Mouse (Mus musculus) thymus, postnatal 14 days (tissue): ENCODE results near the gene Sypl2.
"Not testable (repeated sequence)": the region's sequence is repeated elsewhere in the genome, so short reads cannot be mapped to it uniquely, and the experiment has no call there.

Source experiments
- DNase-seq: peaks from one replicate; pipeline ENCODE4 v3.0.0; 2021

Sypl2 gene

DNA sequence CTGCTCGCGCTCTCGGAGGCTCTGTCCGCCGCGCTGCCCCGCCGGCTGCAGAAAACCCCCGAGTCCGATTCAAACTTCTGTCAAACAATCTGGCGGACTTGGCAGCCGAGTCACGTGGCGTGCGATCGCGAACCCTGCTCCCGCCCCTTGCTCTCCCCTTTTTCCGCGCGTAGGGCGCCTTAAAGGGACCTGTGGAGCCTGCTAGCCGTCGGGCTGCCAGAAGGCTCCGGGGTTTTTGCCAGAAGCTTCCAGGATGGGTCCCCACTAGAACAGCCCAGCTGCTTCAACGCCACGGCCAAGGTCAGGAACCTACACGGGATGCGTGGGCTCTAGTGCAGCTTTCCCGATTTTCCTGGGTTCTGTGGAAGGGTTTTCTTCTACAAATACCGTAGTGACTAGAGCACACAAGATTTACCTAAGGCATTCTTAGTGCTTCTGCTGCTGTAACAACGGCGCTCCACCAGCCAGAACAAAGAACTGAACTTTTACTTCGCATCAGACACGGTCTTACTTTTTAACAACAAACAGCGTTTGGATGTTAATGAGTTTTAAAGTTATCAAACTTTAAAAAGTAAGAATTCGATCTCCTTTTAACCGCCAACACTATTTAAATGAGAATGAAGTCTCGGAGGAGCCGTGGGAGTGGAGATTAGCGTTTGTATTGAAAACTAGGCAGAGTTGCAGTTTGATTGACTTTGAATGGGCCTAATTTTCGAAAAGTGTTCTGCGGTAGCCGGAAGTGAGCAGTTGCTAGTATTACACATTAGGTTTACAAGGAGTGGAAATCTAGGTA, at the start of gene Sypl2:
Sypl2 (minus strand) TSS at position 91 of the 793 bp plus-strand sequence.
- DNase-seq = peak; percentile 28

- no peak for DNase-seq
These were observed 32.9 kb upstream of the Sypl2 start for GRCm38 (mm10) chr3:108259319-108259718.

- no peak for DNase-seq
These were observed 31.5 kb upstream of the Sypl2 start for GRCm38 (mm10) chr3:108257831-108258500.

DNA sequence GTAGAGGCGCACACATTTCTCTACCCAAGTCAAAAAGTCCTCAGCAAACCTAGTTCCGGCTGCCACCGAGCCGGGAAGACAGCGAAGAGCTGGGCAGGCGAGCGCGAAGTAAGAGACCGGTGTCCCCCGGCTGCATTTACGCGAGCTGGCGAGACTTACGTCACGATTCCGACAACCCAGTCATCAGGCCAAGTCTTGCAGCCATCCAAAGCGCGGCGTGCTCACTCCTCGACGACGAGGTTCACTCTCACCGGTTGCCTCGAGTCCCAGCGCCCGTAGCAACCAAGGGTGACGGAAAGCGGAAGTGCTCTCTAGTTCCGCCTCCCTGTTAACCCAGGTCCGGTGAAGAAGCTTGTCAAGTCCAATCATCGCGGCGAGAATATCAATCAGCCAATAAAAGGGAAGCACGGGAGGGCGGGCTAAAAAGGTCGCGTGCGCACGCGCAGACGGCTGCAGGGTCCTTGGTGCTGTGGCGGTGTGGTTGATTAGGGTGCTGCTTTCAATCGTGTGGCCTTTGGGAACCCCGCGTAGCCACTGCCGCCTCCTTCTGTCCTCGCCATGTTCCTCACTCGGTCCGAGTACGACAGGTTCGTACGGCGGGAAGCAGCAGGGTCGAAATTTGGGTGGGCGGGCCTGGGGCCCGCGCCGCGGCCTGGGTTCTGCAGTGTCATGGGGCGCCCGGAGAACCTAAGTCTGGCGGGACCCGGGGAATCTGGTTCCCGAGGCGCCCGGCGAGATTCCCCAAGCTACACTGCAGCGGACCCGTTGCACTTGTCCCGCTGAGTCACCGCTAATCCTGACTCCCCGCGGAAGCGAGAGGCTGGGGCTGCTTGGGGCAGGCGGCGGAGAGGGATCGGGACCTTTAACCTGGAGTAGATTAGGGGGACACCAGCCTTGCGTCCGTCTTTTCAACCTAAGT, 30.5 kb upstream of the Sypl2 start, which contains the start of gene Psma5:
Psma5 (plus strand) TSS at position 208 of the 919 bp plus-strand sequence.
- peak; percentile 95 for DNase-seq

DNA sequence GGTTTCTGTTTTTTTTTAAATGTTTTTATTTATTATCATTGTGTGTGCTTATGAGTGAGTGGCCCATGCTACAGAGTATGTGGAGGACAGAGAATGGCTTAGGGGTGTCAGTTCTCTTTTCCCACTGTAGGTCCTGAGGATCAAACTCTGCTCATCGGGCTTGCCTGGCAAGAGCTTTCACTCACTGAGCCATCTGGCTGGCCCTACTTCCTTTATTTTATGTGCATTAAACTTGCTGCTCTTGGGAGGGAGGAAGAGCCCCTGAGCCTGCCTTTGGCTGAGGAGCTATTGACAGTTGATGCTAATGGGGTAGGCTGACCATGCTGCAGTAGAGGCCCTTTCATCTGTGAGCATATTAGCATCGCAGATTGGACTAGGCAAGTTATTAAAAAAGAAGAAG, 20.4 kb upstream of the Sypl2 start:
- no peak for DNase-seq

- DNase-seq = no peak
These were observed 14.9 kb upstream of the Sypl2 start for GRCm38 (mm10) chr3:108241243-108241839.

GRCm38 (mm10) chr3:108237474-108238102, 11.1 kb upstream of the Sypl2 start:
- DNase-seq = not testable (repeated sequence)

DNA sequence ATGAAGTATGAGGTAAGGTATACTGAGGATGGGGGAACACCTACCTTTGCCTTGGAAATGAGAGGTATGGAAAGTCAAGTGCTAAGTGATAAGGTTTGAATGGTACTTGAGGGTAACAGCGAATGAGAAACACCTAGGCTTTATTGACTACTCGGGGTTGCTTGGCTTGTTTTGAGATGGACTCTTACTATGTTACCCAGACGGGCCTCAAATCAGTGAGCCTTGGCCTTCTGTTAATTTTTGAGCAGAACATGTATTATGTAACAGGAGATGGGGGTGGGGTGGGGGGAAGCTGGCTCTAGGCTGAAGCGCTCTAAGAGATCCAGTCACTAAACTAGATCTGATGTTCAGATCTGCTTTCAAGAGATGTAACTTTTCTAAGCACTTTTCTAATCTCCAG, 5.2 kb upstream of the Sypl2 start:
- DNase-seq = no peak

GRCm38 (mm10) chr3:108227521-108227920, 1.1 kb upstream of the Sypl2 start:
- no peak for DNase-seq

- peak; percentile 8 for DNase-seq
These were observed 514 bp downstream of the Sypl2 start for GRCm38 (mm10) chr3:108225711-108226557.

DNA sequence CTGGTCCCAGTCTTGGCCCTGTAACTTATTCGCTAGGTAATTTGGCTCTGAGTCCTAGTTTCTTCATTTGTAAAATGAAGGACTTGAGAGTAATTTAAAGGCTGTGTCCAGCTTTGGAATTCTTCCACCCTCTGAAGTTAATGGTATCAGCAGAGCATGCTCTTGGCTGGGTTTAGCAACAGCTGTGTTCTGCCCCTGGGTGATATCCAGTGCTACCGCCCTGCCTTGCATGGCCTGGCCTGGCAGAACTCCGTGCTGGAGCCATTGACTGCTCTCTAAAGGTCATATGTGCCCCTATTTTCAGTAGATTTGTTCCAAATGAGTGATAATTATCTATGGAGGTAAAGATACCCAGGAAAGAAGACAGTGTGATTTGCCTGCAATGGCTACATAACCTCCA, 5.8 kb downstream of the Sypl2 start:
- no peak for DNase-seq

DNA sequence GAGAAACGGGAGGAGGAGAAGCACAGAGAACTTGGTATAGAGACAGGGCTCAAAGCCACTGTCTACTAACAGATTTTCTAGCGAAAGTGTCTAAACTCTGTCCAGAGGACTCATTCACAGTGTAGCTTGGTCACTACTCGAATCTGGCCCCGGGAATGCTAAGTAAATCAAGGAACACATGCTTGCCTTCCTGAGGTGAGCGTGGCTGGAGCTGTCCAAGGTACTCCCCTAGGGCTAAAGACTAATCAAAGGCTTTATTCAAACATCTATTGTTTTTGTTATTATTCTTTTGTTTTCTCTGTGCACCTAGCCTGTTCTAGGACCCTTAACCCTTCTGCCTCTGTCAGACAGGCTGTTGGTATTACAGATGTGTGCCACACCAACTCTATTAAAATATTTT, 11.7 kb downstream of the Sypl2 start:
- no peak for DNase-seq

- no peak for DNase-seq
These were observed 14.0 kb downstream of the Sypl2 start for GRCm38 (mm10) chr3:108212406-108212805.

DNA sequence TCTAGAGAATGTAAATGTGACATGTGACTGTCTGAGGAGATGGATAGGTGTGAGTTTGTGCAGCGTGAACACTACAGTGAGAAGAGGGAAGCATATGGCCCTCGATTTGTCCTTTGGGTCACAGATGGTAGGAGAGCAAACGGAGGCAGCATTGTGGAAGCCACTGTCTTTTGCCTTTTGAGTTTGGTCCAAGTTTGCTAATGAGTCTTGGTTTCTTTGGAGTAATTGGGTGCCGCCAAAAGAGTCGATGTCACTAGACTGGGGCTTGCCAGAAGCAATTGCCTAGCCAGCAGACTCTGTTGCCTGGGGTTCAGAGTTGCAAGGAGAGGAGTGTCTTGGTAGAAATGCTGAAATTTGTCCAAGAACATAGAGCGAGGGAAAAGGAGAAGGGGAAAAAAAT, 14.6 kb downstream of the Sypl2 start:
- no peak for DNase-seq

DNA sequence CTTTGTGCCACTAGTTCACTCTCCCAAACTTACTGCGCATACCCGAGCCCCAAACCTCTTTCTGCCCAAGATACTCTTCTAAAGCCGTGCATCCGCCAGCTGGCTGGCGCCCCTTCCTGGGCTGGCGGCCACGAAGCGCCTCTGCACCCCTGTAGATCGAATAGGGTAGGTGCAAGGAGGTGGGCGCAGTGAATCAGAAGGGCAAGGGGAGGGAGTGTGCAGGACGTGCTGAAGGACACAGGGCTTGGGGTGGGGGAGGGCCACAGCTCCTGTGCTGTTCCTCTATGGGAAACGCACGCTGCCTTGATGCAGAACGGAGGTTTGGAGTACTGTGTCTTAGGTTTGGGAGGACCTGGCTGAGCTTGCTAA, 15.7 kb downstream of the Sypl2 start, which contains the start of gene Atxn7l2:
Atxn7l2 (minus strand) TSS at position 164 of the 369 bp plus-strand sequence.
- peak; percentile 80 for DNase-seq

DNA sequence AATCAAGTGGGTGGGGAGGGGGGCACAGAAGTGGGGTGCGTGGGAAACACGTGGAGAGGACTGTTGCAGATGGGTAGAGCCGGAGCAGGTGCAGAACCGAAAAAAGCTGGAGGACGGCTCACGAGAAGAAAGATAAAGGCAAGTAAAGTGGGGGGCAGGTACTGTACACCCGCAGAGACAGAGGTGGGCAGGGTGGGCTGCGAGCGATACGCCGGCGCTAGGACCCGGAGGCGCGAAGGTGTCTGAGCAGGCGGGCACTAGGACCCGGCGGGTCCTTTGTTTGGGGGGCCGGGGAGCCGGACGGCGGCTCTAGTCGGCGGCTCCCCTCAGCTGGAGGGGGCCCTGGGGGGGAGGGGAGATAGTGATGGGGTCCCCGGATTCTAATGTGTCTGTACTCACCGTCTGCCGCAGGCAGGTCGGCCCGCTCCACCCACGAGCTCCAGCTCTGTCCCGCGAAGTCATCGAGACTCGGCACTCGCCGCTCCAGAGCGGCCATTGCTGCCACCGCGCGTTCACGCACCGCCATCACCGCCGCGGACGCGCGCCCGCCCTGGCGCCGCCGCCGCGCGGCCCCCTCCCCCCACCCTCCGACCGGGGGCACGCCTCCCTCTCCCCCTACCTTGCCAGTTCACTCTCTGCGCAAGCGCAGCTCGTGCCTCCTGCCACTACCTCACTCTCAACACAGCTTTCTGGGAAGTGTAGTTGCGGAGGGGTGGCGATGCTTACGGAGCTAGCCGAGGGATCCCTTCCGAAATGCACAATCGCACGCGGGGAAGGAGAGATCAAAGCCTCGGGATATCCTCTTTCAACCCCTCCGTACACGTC, 16.3 kb downstream of the Sypl2 start:
- peak; percentile 93 for DNase-seq

- DNase-seq = no peak
These were observed 16.9 kb downstream of the Sypl2 start for GRCm38 (mm10) chr3:108209536-108209935.

DNA sequence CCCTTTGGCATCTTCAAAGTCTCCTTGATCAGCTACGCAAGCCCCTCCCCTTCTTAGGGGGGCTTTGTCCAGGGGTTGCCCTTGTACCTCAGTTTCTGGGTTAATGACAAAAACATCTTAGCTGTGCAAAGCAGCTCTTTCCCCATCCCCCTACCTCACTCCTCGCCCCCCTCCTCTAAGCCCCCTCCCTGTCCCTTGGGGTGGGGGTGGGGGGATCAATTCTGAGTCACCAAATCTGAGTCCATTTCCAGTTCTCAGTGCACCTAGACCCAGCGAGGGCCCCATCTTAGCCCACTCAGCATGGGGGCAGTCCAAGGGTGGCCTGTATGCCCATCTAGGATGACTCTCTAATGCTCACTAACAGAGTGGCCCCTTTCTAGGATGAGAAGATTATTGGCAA, 17.4 kb downstream of the Sypl2 start:
- no peak for DNase-seq

GRCm38 (mm10) chr3:108206731-108207375, 19.6 kb downstream of the Sypl2 start:
- DNase-seq = no peak

DNA sequence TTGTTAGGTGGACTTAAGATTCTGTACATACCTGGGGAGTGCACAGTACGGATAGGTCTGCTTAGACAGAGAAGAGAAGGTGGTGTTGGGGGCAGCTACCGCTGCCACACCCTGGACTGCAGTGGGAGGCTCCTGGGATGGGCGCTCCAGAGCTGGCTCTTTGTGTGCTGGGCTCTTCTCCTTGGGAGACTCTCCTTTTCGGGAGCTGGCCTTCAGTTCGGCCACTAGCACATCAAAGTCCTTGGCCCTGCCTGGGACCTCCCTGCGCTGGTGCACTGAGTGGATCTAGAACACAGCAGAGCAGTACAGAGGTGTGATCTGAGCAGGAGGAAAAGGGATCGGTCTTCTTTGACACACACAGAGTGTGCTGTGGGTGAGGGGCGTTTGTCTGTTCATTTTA, 20.8 kb downstream of the Sypl2 start:
- DNase-seq = no peak
